8 mouse cellular contexts compared by ENCODE assay signal in genomic region chr5:112255426-112255825, GRCm38 (mm10). TPM values are rescaled to one million over a fixed set of nuclear protein-coding genes. Genes with fewer than 3 reads are reported as not detected.
DNase-seq lines count a peak whose midpoint lies in the region; ATAC-seq and TF ChIP-seq lines count a peak whose summit lies in the region.

Gene Crybb1 (plus strand): TSS chr5:112255815.

- peaks cover 17% of the 10 kb centered on the region for H3K4me1 ChIP-seq in heart, embryonic 10.5 days
- H3K4me1 ChIP-seq in heart, embryonic 16.5 days (ENCODE audit: control insufficient read depth, insufficient read depth, low read length) = peaks cover 29% of the 10 kb centered on the region
- peaks cover 37% of the 10 kb centered on the region for H3K4me1 ChIP-seq in liver, embryonic 12.5 days

- 60% methylated on average over 3 of the region's 3 CpGs for WGBS in heart, embryonic 10.5 days
- 35% methylated on average over 3 of the region's 3 CpGs for WGBS in heart, embryonic 16.5 days
- WGBS in liver, embryonic 12.5 days (ENCODE audit: insufficient replicate concordance) = 64% methylated on average over 3 of the region's 3 CpGs

- H3K36me3 ChIP-seq in heart, embryonic 10.5 days = no peaks in the 10 kb centered on the region
- H3K36me3 ChIP-seq in heart, embryonic 16.5 days (ENCODE audit: control insufficient read depth, insufficient read depth) = no peaks in the 10 kb centered on the region
- H3K36me3 ChIP-seq in liver, embryonic 12.5 days = no peaks in the 10 kb centered on the region

- peak; percentile 64 for ATAC-seq in heart, embryonic 16.5 days (replicated peaks; ENCODE audit: extremely low read depth, insufficient read depth, low FRiP score)
- no peak for ATAC-seq in liver, embryonic 12.5 days

- TF ChIP-seq CTCF in left cerebral cortex, adult 2 months (IDR thresholded peaks at IDR 0.05) = no peak

- peaks cover 75% of the 10 kb centered on the region for H3K27me3 ChIP-seq in heart, embryonic 10.5 days (ENCODE audit: insufficient read depth, poor library complexity, severe bottlenecking)
- no peaks in the 10 kb centered on the region; the same call in 1 of the 2 replicates for H3K27me3 ChIP-seq in heart, embryonic 16.5 days (ENCODE audit: control insufficient read depth, insufficient read depth, low read length)
- peaks cover 9% of the 10 kb centered on the region for H3K27me3 ChIP-seq in liver, embryonic 12.5 days (replicated peaks)

- intact Hi-C loops in left cerebral cortex, adult 2 months (cut with DNase I) = no loop called here

- no peak within 1 kb of the TSS for H3K4me2 ChIP-seq in heart, embryonic 16.5 days (ENCODE audit: low read depth, low read length)
- no peak within 1 kb of the TSS for H3K4me2 ChIP-seq in liver, embryonic 12.5 days

- H3K4me3 ChIP-seq in heart, embryonic 10.5 days = no peak within 1 kb of the TSS
- no peak within 1 kb of the TSS for H3K4me3 ChIP-seq in heart, embryonic 16.5 days (ENCODE audit: low read length)
- H3K4me3 ChIP-seq in left cerebral cortex, adult 2 months = no peak within 1 kb of the TSS
- no peak within 1 kb of the TSS for H3K4me3 ChIP-seq in liver, embryonic 12.5 days

- peak; percentile 98 for DNase-seq in heart, adult 11 months
- no peak for DNase-seq in heart, embryonic 10.5 days (ENCODE audit: low spot score)
- peak; percentile 78 for DNase-seq in Muller cell, postnatal 12 days (ENCODE audit: inconsistent ontology term)
- DNase-seq in cerebellum, postnatal 36 days = peak; percentile 81 to 85
- peak; percentile 49 to 62 for DNase-seq in left cerebral cortex, adult 2 months (ENCODE audit: extremely low spot score in 1 of 2, low spot score in 2 of 2)
- DNase-seq in spleen, postnatal 10 days (ENCODE audit: low spot score in 2 of 2) = no peak

- no peaks in the 10 kb centered on the region for H3K9me3 ChIP-seq in heart, embryonic 10.5 days
- H3K9me3 ChIP-seq in heart, embryonic 16.5 days (replicated peaks; ENCODE audit: control insufficient read depth, low read length) = no peaks in the 10 kb centered on the region
- H3K9me3 ChIP-seq in liver, embryonic 12.5 days (replicated peaks) = no peaks in the 10 kb centered on the region

- H3K27ac ChIP-seq in heart, embryonic 10.5 days = no peak within 1 kb of the TSS
- peak within 1 kb of the TSS; percentile 74 for H3K27ac ChIP-seq in heart, embryonic 16.5 days (ENCODE audit: low read length)
- peak within 1 kb of the TSS; percentile 78 for H3K27ac ChIP-seq in left cerebral cortex, adult 2 months
- no peak within 1 kb of the TSS for H3K27ac ChIP-seq in liver, embryonic 12.5 days

- no peak within 1 kb of the TSS; the same call in 1 of the 2 replicates for H3K9ac ChIP-seq in heart, embryonic 16.5 days (ENCODE audit: low read length)
- H3K9ac ChIP-seq in liver, embryonic 12.5 days = no peak within 1 kb of the TSS

RNA-seq across cellular contexts. Expression of gene Crybb1, which starts in this region (rescaled TPM):
- polyA plus RNA-seq in heart, embryonic 10.5 days (2016; fragmentation: Nextera tagmentation; extraction: Ambion mirVana) = not detected in 2 replicates
- 1.5 TPM in 2 replicates for polyA plus RNA-seq in heart, embryonic 16.5 days (2015; fragmentation: Nextera tagmentation; extraction: Ambion mirVana)
- 1 to 10 TPM; 6.9 to 7.4 TPM for total RNA-seq in left cerebral cortex, adult 2 months (2021)
- polyA plus RNA-seq in liver, embryonic 12.5 days (2016; fragmentation: Nextera tagmentation; extraction: Ambion mirVana) = 0.15 and 0.16 TPM in 2 replicates

Comparison
In these comparisons a context has a peak if more than half of its experiments do, and no peak if none do; other contexts are left out.
1. DNase-seq: peak in heart, adult 11 months (single experiment), Muller cell, postnatal 12 days (single experiment), cerebellum, postnatal 36 days (2 of 2) and left cerebral cortex, adult 2 months (2 of 2); none in heart, embryonic 10.5 days (single experiment) and spleen, postnatal 10 days (0 of 2).
2. H3K27ac ChIP-seq: peak in heart, embryonic 16.5 days (single experiment) and left cerebral cortex, adult 2 months (single experiment); none in heart, embryonic 10.5 days (single experiment) and liver, embryonic 12.5 days (single experiment).